Mouse (Mus musculus) CD4-positive helper T cell, adult 2 months (primary cell): ENCODE data around the gene Cit.
"Not testable (repeated sequence)": the region's sequence is repeated elsewhere in the genome, so short reads cannot be mapped to it uniquely, and the experiment has no call there.

Experiments
- DNase-seq: peaks from one replicate; pipeline ENCODE4 v3.0.0-alpha.2; 2012; ENCODE audit warnings: low read depth, missing footprints, low spot score

The Cit gene

DNA sequence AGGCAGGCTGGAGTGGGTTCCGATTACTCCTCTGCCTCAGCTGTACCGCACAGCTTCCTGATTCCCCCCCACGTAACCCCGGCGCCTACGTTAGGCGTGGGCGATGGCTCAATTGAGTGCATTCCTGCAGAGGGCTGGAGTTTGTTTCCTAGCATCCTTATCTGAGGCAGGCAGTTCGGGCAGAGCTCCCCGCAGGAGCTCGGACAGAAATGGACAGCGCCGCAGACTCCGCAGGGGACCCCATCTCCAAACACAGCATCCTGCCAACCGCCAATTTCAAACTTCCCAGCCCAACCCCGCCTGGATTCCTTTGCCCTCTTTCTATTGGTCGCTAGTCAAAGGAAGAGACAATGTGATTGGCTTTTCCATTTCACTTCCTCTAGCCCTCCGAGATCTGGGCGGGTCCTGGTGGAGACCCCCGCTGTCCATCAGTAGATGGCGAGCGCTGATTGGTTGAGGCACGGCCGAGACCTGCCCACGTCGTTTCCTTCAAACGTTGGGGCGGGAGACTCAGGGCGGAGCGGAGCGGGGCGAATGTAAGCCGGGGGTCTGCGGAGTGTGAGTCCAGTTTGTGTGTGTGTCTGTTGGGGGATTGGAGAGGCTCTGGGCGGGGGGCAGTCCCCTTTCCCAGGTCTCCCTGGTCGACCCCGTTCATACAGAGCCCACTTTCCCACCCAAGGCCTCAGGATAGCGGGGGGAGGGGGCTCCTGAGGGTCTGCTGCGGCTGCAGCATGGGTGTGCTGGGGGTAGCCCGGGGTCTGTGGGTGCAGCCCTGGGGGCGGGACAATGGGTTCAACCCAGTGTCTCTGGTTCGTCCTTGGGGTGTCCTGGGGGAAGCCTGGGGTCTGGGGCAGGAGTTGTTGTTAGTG, at the start of gene Cit:
Gene Cit, plus strand, starts transcription at position 513 of the 869 bp plus-strand sequence.
- peak; percentile 94 for DNase-seq

DNA sequence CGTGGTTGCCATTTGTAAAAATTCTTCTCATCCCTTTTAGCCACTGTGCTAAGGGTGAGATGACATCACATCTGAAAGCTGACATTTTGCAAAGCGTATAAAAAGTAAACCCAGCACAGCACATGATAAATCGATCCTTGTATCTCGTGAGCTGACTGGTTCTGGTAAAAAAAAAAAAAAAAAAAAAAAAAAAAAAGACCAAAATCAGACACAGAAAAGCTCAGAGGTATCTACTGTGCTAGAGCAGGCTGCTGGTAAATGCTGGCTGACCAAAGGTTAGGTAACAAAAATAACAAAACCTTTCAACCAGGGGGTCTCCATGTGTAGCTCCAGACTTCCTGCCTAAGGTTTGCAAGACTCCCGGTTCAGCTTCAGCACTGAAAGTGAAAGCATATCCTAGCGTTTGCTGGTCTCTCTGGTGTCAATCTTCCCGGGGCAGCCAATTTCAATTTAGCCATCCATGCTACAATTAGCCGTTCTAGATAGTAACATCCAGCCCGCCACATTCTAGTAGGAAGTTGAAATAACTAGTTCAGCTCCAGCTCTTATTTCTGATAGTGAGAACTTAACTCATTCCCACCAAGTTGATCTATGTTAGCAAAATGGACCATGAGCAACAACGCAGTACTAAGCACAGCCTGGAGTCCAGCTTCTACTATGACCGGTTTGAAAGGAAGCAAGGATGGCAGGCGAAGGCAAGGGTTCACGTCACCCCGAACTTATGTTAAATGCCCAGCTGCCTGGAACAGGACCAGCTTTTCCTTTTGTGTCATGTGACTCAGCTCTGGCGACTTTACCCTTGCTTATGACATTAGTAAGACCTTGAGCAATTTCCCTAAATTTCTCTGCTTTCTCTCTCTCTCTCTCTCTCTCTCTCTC, 45.8 kb upstream of the Cit start:
- peak; percentile 33 for DNase-seq

DNA sequence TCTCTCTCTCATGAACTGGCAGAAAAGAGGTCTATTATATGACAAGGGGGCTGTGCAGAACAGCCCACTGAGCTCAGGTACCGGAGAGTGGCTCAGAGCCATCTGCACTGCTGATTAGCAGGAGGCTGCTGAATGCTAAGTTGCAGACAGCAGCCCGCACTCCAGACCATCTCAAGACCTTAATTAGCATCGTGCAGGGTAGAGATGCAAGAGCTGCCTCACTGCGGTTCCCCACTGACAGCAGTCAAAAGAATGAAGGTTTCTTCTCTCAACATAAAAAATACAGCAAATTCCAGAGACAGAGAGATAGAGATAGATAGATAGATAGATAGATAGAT, 45.2 kb upstream of the Cit start:
- no peak for DNase-seq

DNA sequence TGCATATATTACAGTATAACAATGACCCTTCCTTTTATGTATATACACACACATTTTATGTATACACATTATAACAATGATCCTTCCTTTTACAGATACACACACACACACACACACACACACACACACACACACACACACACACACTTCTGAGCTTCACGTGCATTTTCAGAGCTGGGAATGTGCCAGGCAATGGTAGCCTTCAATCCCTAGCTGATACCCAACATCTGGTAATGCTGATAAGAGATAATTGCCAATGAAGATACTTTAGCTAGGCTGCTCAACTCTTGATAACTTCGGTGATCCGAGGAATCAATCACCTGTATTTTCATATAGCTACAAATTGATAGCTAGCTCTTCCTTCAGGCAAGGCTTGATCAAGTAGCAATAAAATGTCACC, 32.8 kb upstream of the Cit start:
- DNase-seq: no peak

DNA sequence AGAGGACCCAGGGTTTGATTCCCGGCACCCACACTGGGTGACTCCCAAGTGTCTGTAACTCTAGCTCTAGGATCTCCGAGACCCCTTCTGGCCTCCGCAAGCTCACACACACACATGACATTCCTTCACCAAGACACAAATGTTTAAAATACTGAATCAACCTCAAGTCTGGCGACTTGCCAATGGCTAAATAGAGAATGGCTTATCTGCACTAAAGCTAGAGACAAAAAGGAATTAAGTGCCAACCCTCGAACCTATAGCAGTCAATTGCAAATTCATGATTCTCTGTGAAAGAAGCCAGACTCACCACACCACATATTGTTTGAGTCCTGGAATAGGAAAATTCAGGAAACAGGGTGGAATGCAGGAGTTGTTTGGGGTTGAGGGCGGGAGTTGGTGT, 28.1 kb upstream of the Cit start:
- DNase-seq: no peak

DNA sequence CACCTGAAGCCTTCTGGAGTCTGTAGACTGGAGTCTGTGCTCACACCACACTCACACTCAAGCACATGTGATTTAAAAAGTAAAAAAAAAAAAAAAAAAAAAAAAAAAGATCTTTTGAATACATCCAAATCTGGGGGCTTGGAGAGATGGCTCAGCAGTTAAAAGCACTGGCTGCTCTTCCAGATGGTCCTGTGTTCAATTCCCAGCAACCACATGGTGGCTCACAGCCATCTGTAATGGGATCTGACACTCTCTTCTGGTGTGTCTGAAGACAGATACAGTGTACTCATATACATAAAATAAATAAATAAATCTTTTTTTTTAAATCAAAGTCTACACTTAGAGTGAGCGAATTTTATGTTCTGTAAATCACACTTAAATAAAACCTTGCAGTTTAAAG, 27.4 kb upstream of the Cit start:
- not testable (repeated sequence) for DNase-seq

DNA sequence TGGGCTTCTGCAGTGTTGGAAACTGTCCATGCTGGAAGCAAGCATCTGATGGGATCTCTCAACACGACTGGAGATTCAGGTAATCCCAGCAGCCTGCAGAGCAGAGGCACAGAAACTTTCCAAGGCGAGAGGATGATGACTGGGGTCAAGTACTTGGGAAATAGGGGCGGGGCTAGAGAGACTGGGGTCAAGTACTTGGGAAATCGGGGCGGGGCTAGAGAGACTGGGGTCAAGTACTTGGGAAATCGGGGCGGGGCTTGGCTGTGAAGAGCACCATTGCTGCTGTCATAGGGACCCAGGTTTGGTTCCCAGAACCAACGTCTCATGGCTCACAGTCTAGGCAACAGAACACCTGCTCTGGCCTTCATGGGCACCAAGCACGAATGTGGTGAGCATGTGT, 25.1 kb upstream of the Cit start:
- DNase-seq: no peak

DNA sequence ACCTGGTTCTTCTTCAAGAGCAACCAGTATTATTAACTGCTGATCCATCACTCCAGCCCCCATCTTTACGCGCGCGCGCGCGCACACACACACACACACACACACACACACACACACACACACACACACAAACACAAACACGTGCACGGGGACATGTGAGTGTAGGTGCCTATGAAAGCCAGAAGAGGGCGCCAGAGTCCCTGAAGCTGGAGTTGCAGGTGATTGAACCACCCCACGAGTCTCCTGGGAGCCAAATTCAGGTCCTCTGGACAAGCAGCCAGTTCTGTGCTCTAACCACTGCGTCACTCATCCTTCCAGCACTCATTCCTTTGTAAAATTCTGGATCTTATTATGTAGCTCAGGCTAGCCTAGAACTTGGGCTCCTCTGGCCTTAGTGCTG, 23.9 kb upstream of the Cit start:
- no peak for DNase-seq

DNA sequence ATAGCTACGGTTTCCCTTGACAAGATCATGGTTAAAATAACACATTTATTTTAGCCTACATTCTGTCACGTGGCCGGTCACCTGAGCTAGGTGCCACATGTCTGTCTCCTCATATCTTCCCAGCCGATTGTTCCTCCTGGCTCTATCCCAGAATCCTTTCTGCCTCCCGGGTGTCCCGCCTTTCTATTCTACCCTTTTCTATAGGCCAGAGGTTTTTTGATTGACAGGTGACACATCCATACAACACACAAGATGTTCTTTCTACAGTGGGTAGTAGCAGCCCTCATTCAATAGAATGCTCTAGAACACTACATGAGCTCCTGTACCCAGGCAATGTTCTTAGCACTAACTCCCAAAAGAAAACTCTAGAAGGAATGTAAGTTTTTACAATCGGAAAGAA, 23.2 kb upstream of the Cit start:
- no peak for DNase-seq

DNA sequence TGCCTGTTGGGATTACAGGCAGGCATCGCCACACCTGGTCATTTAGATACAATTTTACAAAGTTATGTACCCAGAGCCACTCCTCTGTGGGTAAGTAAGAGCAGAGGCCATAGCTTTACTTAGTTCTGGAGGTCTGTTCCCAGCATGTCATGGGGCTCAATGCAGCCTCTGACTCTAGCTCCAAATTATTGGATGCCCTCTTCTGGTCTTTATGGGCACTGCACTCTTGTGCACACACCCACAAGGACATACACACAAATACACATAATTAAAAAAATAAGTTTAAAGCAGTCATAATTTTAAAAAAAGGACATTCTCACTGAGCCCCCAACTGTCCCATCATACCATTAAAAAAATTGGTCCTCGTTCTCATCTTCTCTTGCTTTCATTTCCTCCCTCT, 12.3 kb upstream of the Cit start:
- no peak for DNase-seq

DNA sequence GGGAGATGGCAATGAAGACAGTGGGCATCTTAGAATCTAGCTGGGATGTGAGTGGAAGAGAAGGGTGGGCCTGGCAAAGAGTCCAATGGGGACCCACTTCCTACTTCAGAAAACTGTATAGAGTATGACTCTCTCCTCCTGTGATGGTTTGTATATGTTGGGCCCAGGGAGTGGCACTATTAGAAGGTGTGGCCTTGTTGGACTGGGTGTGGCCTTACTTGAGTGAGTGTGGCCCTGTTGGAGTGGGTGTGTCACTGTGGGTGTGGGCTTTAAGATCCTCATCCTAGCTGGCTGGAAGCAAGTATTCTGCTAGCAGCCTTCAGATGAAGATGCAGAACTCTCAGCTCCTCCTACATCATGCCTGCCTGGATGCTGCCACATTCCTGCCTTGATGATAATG, 11.3 kb upstream of the Cit start:
- not testable (repeated sequence) for DNase-seq

DNA sequence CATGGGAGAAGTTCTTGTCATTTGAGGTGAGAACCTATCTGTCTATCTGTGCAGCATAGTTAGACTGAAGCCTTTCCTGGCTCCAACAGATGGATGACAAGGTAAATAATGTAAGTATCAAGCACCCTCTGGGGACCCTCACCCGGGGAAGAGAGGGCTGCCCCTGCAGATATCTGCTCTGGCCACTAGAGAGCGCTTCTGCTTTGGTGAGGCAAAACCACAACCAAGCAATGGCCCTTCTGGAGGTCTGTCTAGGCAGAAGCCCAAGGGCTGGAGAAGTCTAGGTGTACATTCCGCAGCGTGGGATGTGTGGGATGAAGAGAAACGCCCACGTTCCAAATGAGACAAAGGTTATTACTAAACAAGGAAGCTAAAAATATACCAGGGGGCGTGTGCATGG, 9.8 kb upstream of the Cit start:
- no peak for DNase-seq

DNA sequence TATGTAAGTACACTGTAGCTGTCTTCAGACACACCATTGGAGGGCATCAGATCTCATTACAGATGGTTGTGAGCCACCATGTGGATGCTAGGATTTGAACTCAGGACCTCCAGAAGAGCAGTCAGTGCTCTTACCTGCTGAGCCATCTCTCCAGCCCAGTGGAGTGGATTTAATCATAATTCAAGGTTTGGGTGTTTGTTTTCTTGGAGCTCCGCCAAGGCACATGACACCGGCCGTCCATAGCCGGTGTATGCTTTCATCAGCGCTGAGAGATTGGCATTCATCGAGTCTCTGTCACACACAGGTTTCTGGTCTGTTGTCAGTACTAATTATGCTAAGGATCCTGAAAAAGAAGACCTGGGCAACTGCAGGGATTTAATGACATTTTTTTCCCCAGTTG, 7.0 kb upstream of the Cit start:
- no peak for DNase-seq

DNA sequence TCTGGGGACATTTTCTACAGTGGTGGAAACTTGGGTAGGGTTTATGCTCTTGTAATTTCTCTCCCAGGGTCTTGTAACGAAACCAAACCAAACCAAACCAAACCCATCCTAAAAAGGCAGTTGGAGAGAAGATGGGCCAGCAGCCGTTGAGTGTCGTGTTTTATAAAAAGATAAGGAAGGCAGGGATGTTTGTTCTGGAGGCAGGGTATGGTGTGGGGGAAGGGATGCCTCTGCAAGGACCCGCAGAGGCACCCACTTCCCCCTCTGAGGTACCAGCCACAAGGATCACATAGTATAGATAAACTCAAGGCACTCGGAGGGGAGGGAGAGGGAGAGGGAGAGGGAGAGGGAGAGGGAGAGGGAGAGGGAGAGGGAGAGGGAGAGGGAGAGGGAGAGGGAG, 4.6 kb upstream of the Cit start:
- no peak for DNase-seq

DNA sequence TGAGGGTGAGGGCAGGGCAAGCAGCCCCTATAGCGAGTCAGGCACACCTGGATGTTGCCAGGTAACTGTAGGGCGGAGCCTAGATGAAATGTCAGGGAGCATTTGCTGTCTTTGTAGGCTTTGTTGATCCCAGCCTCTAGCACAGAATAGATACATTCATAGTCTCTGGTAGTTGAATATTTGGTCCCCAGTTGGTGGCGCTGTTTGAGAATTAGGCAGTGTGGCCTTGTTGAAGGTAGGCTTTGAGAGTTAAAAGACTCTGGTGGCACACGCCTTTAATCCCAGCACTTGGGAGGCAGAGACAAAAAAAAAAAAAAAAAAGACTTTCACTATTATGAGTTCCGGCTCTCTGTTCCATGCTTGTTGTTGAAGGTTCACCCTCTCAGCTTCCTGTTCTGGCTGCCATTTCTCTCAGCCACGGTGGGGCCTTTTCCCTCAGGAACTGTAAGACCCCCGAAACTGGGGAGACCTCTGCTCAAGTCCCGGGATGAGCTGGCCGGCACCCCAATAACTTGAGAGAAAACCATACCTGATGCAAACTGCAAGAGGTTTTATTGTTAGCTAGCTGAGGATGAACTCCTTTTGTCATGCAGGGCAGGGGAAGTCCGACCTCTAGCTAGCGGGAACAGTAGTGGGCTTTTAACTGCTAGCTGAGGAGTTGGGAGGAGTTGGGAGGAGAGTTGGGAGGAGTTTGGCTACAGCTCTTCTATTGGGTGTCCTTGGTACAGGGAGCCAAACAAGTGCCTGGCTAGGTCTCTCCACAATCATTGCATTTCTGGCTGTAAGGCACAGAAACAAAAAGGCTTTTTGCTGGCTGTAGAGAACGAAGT, 3.9 kb upstream of the Cit start:
- no peak for DNase-seq

DNA sequence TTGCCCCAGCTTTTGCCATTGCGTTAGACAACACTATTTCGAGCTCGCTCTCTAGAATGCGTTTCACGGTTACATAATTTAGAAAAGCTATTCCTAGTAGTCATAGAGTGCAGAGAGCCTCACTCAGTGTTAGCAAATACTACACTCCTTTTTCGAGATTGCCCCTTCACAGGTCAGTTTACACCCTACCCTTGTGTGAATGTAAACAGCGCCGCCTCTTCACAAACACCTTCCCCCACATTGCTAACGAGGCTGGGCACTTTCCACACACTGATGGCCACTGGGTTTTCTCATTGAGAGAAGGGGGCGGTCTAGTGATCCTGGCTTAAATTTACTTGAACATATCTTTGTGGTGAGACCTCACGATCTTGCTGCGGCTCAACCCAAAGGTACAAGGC, 711 bp upstream of the Cit start:
- no peak for DNase-seq

DNA sequence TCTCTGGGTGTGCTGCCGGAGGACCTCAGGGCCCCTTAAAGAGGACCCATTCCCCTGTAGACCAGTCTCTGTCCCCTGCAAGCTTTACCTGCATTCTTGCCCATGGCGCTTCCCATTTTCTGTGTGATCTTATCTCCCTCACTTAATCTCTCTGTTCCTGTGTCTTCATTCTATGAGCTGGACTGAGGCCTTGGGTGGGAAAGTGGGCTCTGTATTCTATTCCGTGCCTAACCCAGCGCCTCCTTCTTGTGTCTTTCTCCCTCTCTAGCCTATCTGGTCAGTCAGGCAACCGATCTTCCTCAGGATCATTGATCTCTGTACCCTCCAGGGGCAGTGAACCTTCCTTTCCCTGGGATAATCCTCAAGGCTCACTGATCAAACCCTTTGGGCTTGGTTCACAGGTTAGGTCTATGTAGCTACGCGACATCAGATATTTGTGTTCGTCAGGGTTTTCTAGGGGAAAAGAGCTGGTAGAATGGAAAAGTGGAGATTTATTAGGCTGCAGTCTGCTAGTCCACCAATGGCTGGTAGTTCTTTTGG, 627 bp downstream of the Cit start:
- DNase-seq: no peak

DNA sequence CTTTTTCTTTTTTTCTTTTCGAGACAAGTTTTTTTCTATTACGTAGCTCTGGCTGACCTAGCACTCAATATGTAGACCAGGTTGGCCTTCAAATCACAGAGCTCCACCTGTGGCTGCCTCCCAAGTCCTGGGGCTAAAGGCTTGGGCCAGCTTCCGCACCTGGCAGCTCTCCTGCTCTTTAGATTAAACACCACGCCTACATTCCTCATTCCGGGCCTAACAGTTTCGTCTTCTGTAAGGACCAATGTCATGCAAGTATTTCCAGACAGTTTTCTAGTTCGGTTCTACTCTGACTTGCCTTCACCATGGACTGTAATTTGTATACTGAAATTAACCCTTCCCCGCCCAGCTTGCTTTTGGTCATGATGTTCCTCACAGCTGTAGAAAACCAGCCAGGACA, 2.1 kb downstream of the Cit start:
- DNase-seq: no peak

DNA sequence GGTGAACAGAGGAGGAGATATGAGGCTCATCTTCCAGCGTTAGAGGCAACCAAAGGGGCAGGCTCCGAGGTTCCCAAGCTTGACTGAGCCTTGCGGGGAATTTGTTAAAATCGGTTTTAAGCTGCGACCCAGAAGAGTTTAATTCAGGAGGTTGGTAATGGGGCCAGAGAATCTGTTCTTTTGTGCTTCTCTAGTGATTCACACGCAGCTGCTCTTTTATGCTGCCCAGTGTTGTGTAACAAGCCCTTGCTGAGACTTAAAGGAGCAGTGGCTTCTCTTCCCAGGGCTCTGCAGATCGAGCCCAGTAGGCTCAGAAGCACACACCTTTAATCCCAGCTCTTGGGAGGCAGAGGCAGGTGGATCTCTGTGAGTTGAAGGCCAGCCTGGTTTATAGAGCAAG, 3.4 kb downstream of the Cit start:
- DNase-seq: no peak

DNA sequence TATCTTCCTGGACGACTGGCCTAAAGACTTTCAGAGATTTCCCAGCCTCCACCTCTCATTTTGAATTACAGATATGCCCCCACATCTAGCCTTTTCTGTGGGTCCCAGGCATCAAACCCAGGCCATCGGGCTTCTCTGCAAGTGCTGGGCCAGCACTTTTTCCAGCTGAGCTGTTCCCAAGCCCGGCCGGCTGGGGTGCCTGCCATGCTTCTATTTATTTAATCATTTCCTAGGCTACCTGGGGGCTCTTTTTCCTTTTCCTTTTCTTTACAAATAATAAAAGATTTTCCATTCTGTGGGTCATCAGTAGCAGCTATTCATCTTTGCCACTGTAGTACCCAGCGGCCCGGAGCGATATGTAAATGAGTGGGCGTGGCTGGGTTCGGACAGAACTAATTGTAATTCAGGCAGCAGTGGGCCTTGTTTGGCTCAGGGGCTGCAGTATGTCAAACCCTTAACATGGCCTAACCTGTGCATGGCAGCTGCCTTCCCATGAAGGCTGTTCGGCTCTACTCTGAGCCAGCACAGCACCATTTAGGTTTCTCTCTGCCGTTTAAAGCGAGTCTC, 4.3 kb downstream of the Cit start:
- no peak for DNase-seq

DNA sequence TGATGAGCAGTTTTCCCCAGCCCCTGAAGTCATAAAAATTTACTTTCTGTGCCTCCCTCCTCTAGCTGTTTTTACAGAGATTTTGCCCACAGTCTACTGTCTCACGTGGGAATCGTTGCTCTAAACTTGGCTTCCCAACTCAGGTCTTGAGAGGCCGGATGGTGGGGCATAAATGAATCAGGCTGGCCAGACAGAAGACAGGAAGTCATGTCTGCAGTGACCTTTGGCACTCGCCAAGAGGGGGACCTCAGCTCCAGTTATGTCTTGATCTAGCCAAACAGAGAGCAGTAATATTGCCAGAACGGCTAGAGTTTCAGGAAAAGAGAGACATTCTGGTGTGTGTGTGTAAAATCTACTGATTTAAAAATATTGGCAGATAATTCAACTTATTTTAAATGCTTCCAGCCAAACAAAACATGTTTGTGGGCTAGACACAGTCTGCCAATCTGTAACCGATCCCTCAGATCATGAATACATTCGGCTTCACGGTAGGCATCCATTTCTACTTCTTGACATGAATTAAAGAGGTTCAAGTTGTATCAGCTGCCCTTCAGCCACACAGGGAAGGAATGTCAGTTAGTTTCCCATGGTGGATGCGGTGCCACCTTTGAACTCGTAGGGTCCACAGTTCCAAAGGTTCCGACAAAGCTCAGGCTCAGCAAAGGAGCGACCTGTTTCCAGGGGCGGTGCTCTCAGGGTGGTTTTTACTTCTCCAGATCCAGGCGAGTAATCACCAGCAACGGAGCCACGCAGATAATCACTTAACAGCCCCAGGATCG, 5.4 kb downstream of the Cit start:
- no peak for DNase-seq
